Mouse (Mus musculus) left cerebral cortex, postnatal 10 days (tissue): ENCODE results near the gene Dcun1d4. TPM values are rescaled to one million over a fixed set of nuclear protein-coding genes. Genes with fewer than 3 reads are reported as not detected.
"Not testable (repeated sequence)": the region's sequence is repeated elsewhere in the genome, so short reads cannot be mapped to it uniquely, and the experiment has no call there.

Source experiments
- DNase-seq, 2 experiments: peaks; one replicate each; pipeline ENCODE4 v3.0.0; 2021 to 2022; ENCODE audit warnings: low spot score in 2 of 2, mixed read lengths in 1 of 2; ENCODE audit errors: extremely low spot score in 1 of 2
- intact Hi-C: fragments of 180-260 bp; cut with DNase I; formaldehyde crosslinking; loops from one replicate; pipeline ENCODE4 v1.15.1; 2025
- total RNA-seq, 2 experiments: library from RNA; stranded (reverse); gene quantifications; 2 replicates each; pipeline ENCODE4 v1.2.3; 2021

The Dcun1d4 gene
- total RNA-seq, 2 experiments from 2014 or later: 102 to 110 TPM

DNA sequence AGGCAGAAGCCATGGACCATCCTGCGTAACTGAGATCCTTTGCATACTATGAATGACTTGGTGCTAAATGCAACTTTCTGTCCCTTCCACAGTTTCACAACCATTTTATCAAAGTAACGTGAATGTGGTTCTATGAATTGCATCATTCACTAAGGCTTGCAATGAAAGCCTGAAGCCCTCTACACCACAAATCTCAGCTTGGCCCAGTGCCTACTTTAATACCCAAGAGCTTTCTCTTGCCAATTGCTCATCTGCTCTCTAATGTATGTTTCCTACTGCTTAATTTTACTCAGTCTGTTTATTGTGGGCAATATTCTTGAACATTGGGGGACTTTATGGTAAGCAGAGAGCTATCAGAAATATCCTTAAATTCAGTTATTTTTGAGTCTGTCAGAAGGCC lies 92.0 kb downstream of the Dcun1d4 start:
- no peak for DNase-seq
- intact Hi-C loops: no loop called here

DNA sequence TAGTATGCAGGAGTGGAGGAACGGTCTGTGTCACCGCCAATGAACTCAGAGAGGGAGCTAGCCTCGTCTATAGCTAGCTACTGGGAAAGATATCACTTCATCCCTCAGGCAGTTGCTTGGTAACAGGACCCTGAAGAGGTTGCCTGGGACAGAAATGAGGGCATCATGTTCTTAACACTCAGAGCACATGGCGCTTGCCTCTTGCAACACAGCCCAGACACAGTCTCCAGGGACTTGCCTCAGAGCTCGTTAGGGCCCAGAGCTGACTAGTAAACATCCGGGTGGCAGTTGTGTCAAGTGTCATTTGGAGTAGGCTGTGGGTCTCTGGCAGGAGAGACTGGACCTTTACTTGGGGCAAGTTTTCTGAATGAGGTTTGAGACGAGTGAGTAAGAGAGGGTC lies 93.0 kb downstream of the Dcun1d4 start:
- intact Hi-C loops: no loop called here
- DNase-seq: no peak

DNA sequence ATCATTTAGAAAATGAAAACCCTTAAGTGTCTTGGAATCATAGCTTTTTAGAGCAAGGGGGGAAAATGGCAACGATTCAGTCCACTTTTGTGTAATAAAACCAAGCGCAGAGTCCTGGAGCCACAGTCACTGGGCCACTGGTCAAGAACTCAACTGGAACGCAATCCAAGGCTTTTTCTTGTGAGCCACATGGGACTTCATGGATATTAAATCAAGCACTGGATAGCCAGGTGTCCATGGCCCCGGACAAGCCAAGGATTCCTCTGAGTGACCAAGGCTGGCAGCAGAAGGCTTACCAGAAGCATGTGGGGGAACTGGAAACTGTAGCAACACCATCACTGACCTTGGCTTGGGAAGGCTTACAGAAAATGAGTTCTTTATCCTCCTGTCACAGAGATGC lies 93.8 kb downstream of the Dcun1d4 start:
- DNase-seq: no peak
- intact Hi-C loops: no loop called here

DNA sequence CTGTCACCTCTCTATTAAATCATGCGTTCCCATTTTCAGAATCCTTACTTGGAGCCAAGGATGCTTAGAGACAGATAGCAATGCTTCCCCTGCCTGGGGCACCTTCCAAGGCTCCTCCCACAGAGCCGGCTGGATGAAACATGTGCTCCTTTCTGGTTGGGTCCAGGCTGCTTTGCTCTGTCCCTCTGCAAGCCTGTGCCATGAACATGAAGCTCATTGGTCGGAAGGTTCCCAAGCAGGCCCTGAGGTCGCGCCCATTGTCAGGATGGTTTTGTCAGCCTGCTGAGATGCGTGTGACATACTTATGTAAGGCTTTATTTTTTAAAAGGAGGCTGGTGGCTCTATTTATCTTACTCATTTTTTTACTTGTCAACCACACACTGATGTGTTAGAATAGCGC lies 95.9 kb downstream of the Dcun1d4 start:
- DNase-seq: peak in 1 of 2 experiments; percentile 38
- intact Hi-C loops: no loop called here

DNA sequence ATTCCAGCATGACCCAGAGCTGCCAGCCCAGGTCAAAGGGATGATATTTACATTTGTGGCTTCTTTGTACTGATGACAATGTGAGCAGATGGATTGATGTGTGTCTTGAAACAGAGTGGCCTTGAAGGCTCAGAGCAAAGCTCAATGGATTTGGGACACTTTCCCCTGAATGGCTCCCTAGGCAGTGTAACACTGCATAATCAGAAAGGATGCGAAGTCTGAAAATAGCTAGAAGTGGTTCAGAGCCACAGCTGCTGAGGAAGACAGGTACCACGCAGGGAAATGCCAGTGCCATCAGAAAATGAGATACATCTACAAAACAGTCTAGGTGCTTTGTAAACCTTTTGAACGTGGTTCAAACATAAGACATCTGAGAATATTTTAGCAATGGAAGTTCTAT lies 97.3 kb downstream of the Dcun1d4 start:
- DNase-seq: no peak
- intact Hi-C loops: no loop called here

DNA sequence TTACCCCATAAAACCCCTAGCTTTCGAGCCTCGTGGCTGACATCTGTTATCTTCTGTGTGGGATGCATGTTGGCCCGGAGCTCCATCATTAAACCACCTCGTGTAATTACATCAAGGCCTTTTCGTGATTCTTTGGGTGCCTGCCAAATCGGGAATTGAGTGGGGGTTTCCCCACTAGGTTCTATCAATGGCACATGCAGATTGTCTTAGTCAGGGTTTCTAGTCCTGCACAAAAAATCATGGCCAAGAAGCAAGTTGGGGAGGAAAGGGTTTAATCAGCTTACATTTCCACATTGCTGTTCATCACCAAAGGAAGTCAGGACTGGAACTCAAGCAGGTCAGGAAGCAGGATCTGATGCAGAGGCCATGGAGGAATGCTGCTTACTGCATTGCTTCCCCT lies 103.2 kb downstream of the Dcun1d4 start:
- DNase-seq, intact Hi-C loops: not testable (repeated sequence)

DNA sequence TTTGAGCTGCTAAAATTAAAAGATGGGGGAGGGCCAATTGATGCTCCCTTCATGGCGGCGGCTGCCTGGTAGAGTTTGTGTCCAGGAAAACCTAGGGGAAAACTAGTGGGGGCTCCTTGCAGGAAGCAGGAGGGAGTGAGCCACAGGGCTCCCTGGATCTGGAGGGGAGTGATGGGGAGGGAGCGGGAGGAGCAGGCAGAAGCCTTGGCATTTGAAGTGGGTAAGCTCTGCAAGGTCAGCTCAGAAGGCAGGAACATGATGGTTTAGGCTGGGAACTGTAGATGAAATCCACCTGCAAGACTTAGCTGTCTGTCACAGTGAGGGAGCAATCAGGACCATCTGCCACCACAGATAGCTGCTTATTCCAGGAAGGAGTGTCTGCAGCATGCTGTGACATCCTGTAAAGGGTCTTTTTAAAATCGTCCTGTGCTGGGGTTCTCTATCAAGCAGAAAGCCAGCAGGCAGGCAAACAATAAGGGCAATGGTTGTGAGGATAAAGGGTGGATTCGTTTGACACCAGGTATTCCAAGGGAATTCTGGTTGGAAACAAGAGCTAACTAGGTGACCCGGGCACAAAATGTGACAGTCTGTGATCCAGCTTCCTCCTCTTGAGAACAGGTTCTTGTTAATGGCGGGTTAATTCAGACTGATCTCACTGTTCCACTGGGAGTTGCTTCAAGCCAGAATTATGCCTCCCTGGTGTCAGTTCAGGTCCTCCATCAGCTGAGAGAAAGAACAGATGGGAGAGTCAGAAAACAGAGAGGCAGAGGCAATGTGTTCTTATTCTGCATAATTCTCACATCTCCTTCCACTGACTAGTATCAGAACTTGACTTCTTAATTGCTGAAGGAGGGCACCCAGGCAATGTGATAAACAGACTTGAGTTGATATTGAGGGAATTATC lies 104.7 kb downstream of the Dcun1d4 start:
- intact Hi-C loops: no loop called here
- no peak for DNase-seq

DNA sequence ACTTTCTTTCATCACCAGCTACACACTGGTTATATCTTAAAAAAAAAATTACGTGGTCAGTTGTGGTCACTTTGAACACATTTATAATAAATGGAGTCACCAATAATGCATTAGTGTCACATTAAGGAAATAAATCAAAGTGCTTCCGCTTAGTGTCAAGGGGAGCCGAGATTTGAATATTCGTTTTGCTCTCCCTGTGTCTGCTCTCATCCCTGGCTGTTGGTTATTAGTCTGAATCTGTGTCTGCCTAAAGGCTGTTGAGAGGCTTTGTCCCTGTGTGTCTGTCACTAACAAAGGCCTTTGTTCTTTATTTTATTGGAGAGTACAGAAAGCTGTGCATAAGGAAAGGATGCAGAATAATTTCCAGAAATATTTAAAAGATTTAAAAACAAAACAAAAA lies 105.8 kb downstream of the Dcun1d4 start:
- no peak for DNase-seq
- intact Hi-C loops: no loop called here

DNA sequence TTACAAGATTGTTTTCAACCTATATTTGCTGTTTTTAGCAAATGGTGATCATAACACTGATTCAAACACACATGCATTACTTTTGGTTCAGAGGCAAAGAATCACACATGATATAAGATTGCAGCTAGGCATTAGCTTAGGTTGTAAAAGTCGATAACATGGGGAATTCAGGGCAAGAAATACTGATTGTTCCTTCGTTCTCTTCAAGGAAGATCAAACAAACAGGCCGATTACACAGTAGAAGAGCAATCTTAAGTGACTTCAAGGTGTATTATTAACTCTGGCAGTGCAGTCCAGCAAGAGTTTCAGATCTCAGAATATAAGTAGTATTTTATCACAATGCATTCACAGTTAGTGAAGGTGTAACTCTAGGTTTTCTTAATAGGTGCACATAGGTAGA lies 106.3 kb downstream of the Dcun1d4 start:
- intact Hi-C loops: no loop called here
- DNase-seq: no peak

DNA sequence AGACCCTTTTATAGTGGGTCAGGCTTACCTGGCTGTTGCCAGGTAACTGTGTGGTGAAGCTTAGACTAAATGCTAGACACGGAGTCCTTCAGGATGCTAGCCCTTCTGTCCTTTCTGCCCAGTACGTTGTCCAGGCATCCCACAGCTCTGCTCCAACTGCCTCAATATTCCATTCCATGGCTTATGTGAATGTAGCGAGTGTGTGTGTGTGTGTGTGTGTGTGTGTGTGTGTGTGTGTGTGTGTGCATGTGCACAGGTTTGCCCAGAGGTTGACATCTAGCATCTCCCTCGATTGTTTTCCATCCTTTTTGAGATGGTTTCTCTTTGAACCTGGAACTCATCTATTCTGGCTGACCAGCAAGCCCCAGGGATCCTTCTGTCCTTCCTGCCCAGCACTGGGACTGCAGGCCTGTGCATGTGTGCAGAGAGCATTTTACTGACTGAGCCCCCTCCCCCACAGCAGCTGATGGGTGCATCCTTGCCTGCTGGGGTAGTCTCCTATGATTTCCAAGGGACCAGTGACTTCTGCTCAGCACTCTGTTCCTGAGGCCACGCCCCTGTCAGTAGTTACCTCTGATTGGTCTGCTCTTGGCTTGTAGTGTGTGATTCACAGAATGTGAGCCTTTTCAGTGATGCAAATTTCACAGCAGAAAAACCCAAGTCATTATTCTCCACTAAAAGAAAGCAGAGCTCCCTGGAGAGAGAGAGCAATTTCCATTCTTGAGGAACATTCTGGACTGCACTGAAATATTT lies 118.3 kb downstream of the Dcun1d4 start:
- DNase-seq: peak in 1 of 2 experiments; percentile 47
- intact Hi-C loops: no loop called here

DNA sequence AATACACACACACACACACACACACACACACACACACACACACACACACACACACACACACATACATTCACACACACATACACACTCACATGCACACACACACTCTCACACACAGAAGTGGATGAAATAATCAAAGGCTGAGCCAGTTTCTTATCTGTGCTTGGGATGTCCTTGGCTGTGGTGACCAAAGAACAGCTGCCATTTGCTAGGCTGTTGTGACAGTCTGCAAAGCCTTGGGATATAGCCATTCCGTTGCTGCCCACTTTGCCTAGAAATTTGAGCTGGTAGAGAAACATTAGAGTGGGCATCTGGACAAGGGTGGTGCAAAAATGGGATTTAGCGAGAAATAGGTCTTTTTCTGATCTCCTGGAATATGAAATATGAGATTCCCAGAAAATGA lies 119.2 kb downstream of the Dcun1d4 start:
- intact Hi-C loops: no loop called here
- no peak for DNase-seq

DNA sequence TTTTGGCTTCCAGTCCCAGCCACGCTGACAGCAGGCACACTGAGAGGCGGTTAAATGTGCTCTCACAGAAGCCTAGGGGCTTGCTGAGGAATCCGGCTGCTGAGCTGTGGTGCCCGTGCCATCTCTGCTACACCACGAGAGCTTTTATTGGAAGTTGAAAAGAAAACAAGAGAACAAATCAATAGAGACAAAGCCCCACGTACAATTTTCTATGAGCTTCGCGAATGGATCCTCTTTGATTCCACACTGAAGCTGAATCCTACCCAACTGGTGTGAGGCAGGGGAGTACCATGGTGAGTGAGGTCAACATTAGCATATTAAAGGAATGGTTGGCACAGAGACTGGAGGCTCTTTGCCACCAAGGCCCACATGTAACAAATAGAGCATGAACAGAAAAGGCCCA lies 120.6 kb downstream of the Dcun1d4 start:
- no peak for DNase-seq
- intact Hi-C loops: no loop called here

DNA sequence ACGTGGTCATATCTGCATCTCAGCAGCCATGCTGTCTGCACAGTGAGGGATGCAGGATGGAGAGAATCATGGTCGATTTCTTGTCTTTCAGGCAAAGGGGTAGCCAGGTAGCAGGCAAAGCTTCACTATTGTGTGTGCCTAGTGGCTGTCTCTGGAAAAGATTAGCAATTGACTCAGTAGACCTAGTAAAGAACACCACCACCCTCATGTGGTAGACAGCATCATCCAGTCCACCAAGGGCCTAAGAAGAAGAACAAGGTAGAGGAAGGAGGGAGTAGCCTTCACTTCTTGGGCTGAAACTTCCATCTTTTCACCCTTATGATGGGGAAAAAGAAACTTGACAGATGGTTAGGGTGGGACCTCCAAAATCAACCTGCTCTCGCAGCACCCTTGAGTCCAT lies 122.1 kb downstream of the Dcun1d4 start:
- intact Hi-C loops: no loop called here
- no peak for DNase-seq

DNA sequence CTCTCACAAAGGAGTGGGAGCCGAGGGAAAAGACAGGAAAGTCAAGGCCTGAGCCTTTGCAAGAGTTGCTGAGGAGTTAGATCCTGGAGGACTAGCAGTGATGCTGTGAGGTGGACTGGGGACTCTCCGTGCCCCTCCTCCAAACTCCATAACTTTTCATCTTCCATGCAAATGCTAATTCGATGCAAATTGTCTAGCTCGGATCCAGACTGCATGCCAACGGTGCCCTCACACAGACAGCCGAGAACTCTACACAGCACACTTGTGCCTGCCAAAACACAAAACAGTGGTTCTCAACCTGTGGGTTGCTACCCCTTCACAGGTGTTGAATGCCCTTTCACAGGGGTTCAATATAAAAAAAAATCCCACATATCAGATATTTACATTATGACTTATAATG lies 123.7 kb downstream of the Dcun1d4 start:
- DNase-seq: no peak
- intact Hi-C loops: no loop called here

DNA sequence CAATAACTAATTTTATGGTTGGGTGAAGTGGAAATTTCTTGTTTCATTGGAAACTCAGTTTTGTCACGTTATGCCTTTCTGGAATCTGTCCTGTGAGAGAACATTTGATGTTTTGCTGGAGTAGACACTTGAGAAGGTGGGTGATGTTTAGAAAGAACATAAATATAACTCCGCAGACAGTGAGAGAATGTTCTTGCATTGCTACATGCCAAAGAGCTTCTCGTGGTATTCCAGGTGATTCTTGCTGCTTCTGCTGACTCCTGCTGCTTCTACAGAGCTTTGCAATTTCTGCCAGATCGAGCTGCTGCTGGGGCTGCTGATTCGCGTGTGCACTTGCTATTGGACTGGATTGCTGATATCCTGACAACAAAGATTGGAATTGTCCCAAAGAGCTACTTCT lies 124.2 kb downstream of the Dcun1d4 start:
- no peak for DNase-seq
- intact Hi-C loops: no loop called here

Other genes starting within 250 kb of the Dcun1d4 start
- 10 to 100 TPM; 52.1 to 54.5 TPM for gene Fryl, start 224.4 kb upstream of the Dcun1d4 start, total RNA-seq
- gene Ociad1, start 188.2 kb upstream of the Dcun1d4 start, total RNA-seq: 100 to 1,000 TPM; 356 to 358 TPM
- gene Ociad2, start 140.0 kb upstream of the Dcun1d4 start, total RNA-seq: 10 to 100 TPM; 48.6 to 55.2 TPM
- 1 to 10 TPM; 6.7 to 8.2 TPM for gene Cwh43, start 74.9 kb upstream of the Dcun1d4 start, total RNA-seq
- not detected for gene Lrrc66, start 151.5 kb downstream of the Dcun1d4 start, total RNA-seq
- 10 to 100 TPM; 61.7 to 65.8 TPM for gene Sgcb, start 166.8 kb downstream of the Dcun1d4 start, total RNA-seq
- under 1 TPM in 1 of 2 experiments, not detected in 1; 0.34 TPM for gene Spata18, start 170.4 kb downstream of the Dcun1d4 start, total RNA-seq